Mouse (Mus musculus): ENCODE data around the gene Cpvl. TPM values are rescaled to one million over a fixed set of nuclear protein-coding genes. Genes with fewer than 3 reads are reported as not detected.

The Cpvl gene
- polyA plus RNA-seq, 1 experiment, result 0.19 TPM

DNA sequence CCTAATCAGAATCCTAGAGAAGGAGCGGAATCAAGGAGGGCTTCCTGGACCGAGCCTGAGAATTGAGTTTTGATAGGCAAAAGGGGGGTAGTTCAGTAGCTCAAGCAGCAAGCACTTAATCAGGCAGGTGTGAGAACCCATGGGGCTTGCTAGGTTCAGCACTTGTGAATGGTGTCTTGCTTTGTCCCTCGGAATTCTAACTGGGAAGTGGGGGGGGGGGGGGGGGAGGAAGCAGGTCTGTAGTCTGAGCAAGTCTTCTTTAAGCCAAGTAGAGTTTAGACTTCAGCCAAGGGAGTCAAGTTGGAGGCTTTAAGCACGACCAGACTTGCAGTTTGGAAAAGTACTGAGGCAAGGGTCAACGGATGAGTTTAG lies 97.2 kb downstream of the Cpvl start:
- 24% methylated on average over 5 of the region's 5 CpGs for WGBS
- Histone ChIP-seq H3K4me1 (ENCODE audit: control insufficient read depth, insufficient read depth, low read length) (peaks cover 5% of the 10 kb centered on the region; the same call in 1 of the 2 replicates), H3K36me3 (ENCODE audit: control insufficient read depth, insufficient read depth, low read length) (no peaks in the 10 kb centered on the region), H3K4me3 (ENCODE audit: insufficient read depth, low read depth, low read length) (peak overlapping the region; percentile 45; the same call in 1 of the 2 replicates), H3K27ac (ENCODE audit: insufficient read depth, low read depth, low read length) (peak overlapping the region; percentile 76), H3K27me3 (replicated peaks; ENCODE audit: control insufficient read depth, insufficient read depth, low read length) (no peaks in the 10 kb centered on the region)
- peak; percentile 40 for DNase-seq
- TF ChIP-seq POLR2A (IDR thresholded peaks at IDR 0.05; ENCODE audit: low read depth, low read length), result no peak
- TF ChIP-seq CTCF (conservative IDR thresholded peaks at IDR 0.05; ENCODE audit: insufficient read depth, insufficient read length, low read depth, low read length), result no peak

DNA sequence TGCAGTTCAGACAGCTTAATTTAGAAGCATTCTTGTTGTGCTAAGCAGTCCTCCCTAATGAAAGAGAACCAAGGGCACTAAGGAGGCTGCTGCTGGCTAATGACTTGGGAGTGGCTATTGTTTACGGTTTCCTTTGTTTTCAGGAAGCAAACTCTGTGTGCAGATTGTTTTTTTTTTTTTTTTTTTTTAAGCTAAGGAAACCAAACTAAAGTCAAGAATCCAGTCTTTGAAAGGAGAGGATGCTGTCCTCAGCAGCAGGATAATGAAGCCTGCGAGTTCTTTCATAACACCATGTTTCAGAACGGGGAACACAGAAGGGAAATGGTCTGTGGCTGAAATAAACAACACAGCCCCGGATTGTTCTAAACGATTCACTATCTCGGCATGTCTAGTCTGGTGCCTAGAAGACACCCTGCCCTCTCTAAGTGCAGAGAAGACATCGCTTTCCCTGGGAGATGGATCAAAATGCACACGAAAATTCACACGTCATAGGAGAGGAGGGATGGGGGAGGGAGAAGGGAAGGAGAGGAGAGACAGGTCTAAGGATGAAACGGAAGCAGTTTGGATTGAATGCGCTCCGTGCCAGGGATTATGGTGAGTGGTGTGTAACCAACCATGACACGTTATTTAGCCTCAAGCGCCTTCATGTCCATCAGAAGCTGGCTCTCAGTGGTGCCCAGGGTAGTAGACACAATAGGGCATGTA lies 97.8 kb downstream of the Cpvl start:
- WGBS, result 9% methylated on average over 14 of the region's 14 CpGs
- Histone ChIP-seq H3K36me3 (ENCODE audit: control insufficient read depth, insufficient read depth, low read length) (no peaks in the 10 kb centered on the region), H3K4me3 (ENCODE audit: insufficient read depth, low read depth, low read length) (peak overlapping the region; percentile 45; the same call in 1 of the 2 replicates), H3K27ac (ENCODE audit: insufficient read depth, low read depth, low read length) (peak overlapping the region; percentile 76), H3K27me3 (replicated peaks; ENCODE audit: control insufficient read depth, insufficient read depth, low read length) (no peaks in the 10 kb centered on the region), H3K4me1 (ENCODE audit: control insufficient read depth, insufficient read depth, low read length) (peaks cover 5% of the 10 kb centered on the region; the same call in 1 of the 2 replicates)
- peak; percentile 47 for DNase-seq
- no peak for TF ChIP-seq CTCF (conservative IDR thresholded peaks at IDR 0.05; ENCODE audit: insufficient read depth, insufficient read length, low read depth, low read length)
- TF ChIP-seq POLR2A (IDR thresholded peaks at IDR 0.05; ENCODE audit: low read depth, low read length), result no peak

DNA sequence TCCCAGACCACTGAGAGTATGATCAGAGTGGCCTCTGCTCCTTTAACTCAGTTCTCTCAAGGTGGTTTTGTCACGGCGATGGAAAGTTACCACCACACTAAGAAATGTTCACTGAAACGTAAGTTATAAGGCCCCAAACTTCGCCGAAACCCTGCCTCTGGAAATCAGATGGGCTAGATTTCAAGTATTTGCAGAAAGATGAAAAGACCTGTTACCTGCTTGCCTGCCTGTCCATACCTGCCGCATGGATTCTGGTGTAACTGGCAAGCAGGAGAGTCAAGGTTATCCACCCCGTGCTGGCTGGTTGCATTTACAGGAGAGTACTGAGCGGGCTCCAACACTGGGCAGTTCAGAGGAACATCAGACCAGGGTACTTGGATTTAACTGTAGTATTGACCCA lies 98.9 kb downstream of the Cpvl start:
- H3K36me3 ChIP-seq (ENCODE audit: control insufficient read depth, insufficient read depth, low read length), result no peaks in the 10 kb centered on the region
- H3K4me1 ChIP-seq (ENCODE audit: control insufficient read depth, insufficient read depth, low read length), result peaks cover 5% of the 10 kb centered on the region; the same call in 1 of the 2 replicates
- 87% methylated on average over 8 of the region's 8 CpGs for WGBS
- H3K4me3 ChIP-seq (ENCODE audit: insufficient read depth, low read depth, low read length), result no peak overlapping the region
- H3K27ac ChIP-seq (ENCODE audit: insufficient read depth, low read depth, low read length), result peak overlapping the region; percentile 32; the same call in 1 of the 2 replicates
- peak; percentile 13 for DNase-seq
- H3K27me3 ChIP-seq (replicated peaks; ENCODE audit: control insufficient read depth, insufficient read depth, low read length), result no peaks in the 10 kb centered on the region
- TF ChIP-seq CTCF (conservative IDR thresholded peaks at IDR 0.05; ENCODE audit: insufficient read depth, insufficient read length, low read depth, low read length) (no peak), POLR2A (IDR thresholded peaks at IDR 0.05; ENCODE audit: low read depth, low read length) (no peak)

DNA sequence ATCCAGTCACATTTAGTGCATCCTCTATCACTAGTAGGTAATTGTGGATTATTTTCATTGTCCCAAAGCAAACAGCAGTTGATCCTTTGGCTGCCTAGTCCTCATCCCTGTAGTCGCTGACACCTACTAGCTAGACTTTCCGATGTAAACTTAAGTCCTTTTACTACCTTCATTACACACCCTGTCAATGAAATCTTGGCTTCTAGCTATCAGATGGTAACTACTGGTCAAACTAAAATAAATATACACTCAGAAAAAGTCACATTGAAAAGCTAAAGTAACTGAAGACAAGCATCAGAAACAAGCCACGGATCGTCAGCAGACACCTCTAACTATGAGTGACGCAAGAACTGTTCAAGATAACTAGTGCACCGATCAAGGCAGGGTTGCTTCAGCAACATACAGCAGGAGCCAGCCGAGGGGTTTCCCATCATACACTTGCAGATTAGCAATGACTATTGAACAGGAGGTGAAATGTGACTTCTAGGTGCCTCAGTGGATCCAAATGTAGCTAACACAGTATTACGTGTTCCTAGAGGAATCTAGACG lies 103.5 kb downstream of the Cpvl start:
- H3K4me3 ChIP-seq (ENCODE audit: insufficient read depth, low read depth, low read length), result no peak overlapping the region
- no peak for TF ChIP-seq POLR2A (IDR thresholded peaks at IDR 0.05; ENCODE audit: low read depth, low read length)
- no peak for TF ChIP-seq CTCF (conservative IDR thresholded peaks at IDR 0.05; ENCODE audit: insufficient read depth, insufficient read length, low read depth, low read length)
- no peaks in the 10 kb centered on the region for H3K4me1 ChIP-seq (ENCODE audit: control insufficient read depth, insufficient read depth, low read length)
- no peaks in the 10 kb centered on the region for H3K36me3 ChIP-seq (ENCODE audit: control insufficient read depth, insufficient read depth, low read length)
- WGBS, result 91% methylated on average over 9 of the region's 9 CpGs
- no peaks in the 10 kb centered on the region for H3K27me3 ChIP-seq (replicated peaks; ENCODE audit: control insufficient read depth, insufficient read depth, low read length)
- DNase-seq, result no peak
- H3K27ac ChIP-seq (ENCODE audit: insufficient read depth, low read depth, low read length), result no peak overlapping the region

DNA sequence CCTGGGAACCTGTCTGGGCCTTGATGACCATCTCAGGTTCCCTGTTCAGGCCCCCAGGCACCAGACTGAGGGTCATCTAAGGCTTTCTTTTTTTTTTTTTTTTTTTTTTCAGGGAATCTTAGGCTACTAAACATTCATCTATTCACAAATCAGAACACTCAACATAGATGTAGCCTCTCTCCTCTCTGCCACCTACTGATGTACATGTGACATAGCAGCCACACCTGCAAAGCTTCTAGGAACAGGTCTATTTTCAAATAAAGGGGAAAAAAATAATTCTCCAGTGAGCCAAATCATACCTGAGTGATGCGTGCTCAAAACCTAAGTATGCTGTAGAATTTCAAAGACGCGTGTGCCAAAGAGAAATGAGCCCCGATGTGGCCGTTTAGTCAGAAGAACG lies 106.6 kb downstream of the Cpvl start:
- no peaks in the 10 kb centered on the region for H3K4me1 ChIP-seq (ENCODE audit: control insufficient read depth, insufficient read depth, low read length)
- DNase-seq, result no peak
- 90% methylated on average over 6 of the region's 6 CpGs for WGBS
- no peak overlapping the region for H3K4me3 ChIP-seq (ENCODE audit: insufficient read depth, low read depth, low read length)
- H3K27me3 ChIP-seq (replicated peaks; ENCODE audit: control insufficient read depth, insufficient read depth, low read length), result no peaks in the 10 kb centered on the region
- no peak for TF ChIP-seq CTCF (conservative IDR thresholded peaks at IDR 0.05; ENCODE audit: insufficient read depth, insufficient read length, low read depth, low read length)
- TF ChIP-seq POLR2A (IDR thresholded peaks at IDR 0.05; ENCODE audit: low read depth, low read length), result no peak
- H3K27ac ChIP-seq (ENCODE audit: insufficient read depth, low read depth, low read length), result no peak overlapping the region
- H3K36me3 ChIP-seq (ENCODE audit: control insufficient read depth, insufficient read depth, low read length), result no peaks in the 10 kb centered on the region

DNA sequence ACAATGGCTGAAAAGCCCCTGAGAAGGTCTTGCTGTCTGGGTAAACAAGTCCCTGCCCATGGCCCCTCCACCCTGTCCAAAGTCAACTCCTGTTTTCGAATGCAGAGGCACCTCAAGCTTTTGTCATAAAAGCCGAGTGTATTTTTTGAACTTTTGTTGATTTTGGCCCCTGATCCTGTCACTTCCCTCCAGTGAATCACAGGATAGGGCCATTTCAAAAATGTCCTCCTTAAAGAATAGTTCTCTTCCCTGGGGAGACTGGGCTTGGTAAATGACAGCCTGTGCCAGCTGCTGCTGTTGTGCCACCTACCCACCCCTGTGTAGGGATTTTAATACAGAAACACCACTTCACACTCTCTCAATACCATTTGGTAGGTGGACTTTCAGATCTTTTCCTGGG lies 115.5 kb downstream of the Cpvl start:
- WGBS, result 34% methylated on average over 2 of the region's 2 CpGs
- Histone ChIP-seq H3K4me3 (ENCODE audit: insufficient read depth, low read depth, low read length) (no peak overlapping the region), H3K4me1 (ENCODE audit: control insufficient read depth, insufficient read depth, low read length) (no peaks in the 10 kb centered on the region), H3K36me3 (ENCODE audit: control insufficient read depth, insufficient read depth, low read length) (no peaks in the 10 kb centered on the region), H3K27me3 (replicated peaks; ENCODE audit: control insufficient read depth, insufficient read depth, low read length) (no peaks in the 10 kb centered on the region), H3K27ac (ENCODE audit: insufficient read depth, low read depth, low read length) (no peak overlapping the region)
- no peak for DNase-seq
- no peak for TF ChIP-seq CTCF (conservative IDR thresholded peaks at IDR 0.05; ENCODE audit: insufficient read depth, insufficient read length, low read depth, low read length)
- TF ChIP-seq POLR2A (IDR thresholded peaks at IDR 0.05; ENCODE audit: low read depth, low read length), result no peak

DNA sequence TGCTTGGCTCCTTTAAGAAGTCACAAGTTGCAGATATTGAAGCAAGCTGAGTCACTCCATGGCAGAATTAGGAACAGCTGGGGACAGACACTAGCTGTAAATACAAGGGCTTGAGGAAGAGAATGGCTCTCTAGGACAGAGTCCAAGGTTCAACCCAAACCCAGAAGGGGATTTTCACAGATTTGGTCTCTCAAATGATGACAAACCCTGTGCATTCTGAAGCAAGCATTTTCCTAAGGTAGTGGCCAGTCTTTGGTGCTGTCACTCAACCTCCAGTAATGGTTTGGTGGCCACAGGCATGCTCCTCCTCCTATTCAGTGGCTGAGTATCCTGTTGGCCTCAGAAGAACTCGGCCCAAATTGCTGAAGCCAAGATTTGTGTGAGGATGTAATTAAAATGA lies 119.4 kb downstream of the Cpvl start:
- peak; percentile 22 for DNase-seq
- Histone ChIP-seq H3K27me3 (replicated peaks; ENCODE audit: control insufficient read depth, insufficient read depth, low read length) (no peaks in the 10 kb centered on the region), H3K4me1 (ENCODE audit: control insufficient read depth, insufficient read depth, low read length) (no peaks in the 10 kb centered on the region; the same call in 1 of the 2 replicates), H3K27ac (ENCODE audit: insufficient read depth, low read depth, low read length) (peak overlapping the region; percentile 68; the same call in 1 of the 2 replicates), H3K36me3 (ENCODE audit: control insufficient read depth, insufficient read depth, low read length) (no peaks in the 10 kb centered on the region), H3K4me3 (ENCODE audit: insufficient read depth, low read depth, low read length) (no peak overlapping the region)
- whole genome bisulfite sequencing, result 13% methylated on average over 1 of the region's 1 CpGs
- no peak for TF ChIP-seq POLR2A (IDR thresholded peaks at IDR 0.05; ENCODE audit: low read depth, low read length)
- TF ChIP-seq CTCF (conservative IDR thresholded peaks at IDR 0.05; ENCODE audit: insufficient read depth, insufficient read length, low read depth, low read length), result no peak
